Mouse (Mus musculus): ENCODE results near the gene Ppp1r7.
"Not testable (repeated sequence)": the region's sequence is repeated elsewhere in the genome, so short reads cannot be mapped to it uniquely, and the experiment has no call there.

Ppp1r7 gene

DNA sequence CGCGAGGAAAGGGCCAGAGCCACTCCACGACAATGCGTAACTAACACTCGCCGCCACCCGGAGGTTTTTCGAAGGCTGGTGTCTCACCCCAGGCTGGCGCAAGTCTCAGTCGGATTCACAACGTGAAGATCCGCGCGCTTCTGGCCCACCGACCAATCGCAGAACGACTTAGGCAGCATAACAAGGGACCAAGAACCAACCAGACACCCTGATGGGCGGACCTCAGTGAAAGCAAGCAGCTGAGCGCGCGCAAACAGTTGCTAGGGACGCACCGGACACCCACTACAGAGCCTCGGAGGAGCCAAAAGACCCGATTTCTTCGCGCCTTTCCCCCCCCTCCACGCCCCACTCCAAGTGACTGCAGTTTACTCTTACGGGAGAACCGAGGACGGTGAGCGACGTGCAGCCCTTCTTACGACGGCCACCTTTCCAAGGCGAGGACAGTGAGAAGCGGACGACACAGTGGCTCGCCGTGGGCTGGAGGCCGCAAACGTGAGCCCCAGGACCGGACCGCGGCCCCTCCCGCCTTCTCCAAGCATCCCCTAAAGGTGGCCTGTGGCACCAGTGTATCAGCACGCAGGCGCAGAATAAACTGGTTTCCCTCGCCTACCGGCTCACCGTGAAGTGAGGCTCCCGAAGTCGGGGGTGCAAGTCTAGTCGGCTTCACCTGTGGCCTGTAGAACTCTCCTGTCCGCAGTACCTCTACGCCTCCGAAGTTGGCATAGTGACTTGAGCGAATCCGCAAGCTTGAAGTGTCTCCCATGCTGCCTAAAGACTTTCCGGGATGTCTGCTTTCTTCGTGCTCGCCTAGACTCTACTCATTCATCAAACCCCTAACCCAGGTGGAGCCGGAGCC, at the start of gene Ppp1r7, which contains the start of gene Pask:
Ppp1r7 (plus strand) TSS at position 207 of the 856 bp plus-strand sequence.
Pask (minus strand) TSS at position 835 of the 856 bp plus-strand sequence.
- DNase-seq (ENCODE audit: low spot score in 2 of 2): peak; percentile 91 to 94

GRCm38 (mm10) chr1:93294491-93294890, 48.2 kb upstream of the Ppp1r7 start:
- DNase-seq (ENCODE audit: low spot score in 2 of 2): not testable (repeated sequence)

DNA sequence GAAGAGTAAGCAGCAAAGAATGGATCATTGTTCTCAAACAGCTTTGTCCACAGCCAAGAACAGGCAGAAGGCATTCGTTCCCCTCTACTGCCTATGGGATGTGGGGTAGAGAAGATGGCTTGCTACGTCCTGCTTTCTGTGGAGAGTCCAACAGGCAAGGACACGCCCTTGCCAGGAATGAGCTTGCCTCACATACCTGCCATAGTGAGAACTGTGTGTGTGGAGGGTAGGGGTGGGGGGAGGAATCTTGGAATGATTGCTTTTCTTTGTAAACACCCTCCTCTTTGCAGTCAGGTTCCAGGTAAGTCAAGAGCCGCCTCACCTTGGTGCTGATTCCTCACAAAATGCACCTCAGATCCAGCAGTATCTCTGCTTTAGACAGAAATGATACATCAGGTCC, 42.9 kb upstream of the Ppp1r7 start:
- no peak for DNase-seq (ENCODE audit: low spot score in 2 of 2)

GRCm38 (mm10) chr1:93300578-93300977, 42.1 kb upstream of the Ppp1r7 start:
- no peak for DNase-seq (ENCODE audit: low spot score in 2 of 2)

DNA sequence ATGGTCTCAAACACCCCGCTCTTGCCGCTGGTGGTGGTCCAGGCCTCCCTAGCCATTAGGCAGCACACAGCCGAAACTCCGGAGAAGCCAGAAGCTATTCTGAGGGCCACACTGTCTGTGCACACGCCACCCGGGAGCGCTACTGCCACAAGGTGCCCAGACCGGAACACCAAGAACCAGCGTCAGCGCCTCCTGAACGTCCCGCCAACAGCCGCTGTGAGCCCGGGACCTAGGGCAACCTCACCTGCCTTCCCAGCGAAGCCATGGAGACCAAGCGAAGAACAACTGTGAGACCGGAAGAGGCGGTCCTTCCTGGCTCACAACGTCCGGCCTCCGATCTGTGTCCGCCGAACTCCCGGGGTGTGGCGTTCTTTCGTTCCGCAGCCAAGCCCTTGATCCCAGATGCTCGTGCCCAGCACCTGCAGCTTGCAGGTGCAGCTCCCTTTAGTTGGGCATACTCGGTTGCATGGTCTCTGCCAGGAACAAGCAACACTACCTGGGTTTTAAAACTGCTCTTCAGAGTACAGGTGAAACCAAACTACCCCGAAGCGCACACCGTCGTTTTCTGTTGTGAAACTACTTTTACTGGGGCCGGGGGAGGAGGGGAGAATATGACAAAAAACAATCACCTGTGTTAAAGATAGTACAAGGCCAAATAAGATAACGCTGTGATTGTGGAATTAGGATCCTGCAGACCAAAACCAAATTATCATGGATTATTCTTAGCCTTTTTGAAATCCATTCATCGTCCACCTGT, 36.9 kb upstream of the Ppp1r7 start, which contains the start of gene Mterf4:
Mterf4 (minus strand) TSS at position 335 of the 757 bp plus-strand sequence.
- peak; percentile 64 to 75 for DNase-seq (ENCODE audit: low spot score in 2 of 2)

- no peak for DNase-seq (ENCODE audit: low spot score in 2 of 2)
Observed at GRCm38 (mm10) chr1:93323973-93324372, 18.7 kb upstream of the Ppp1r7 start.

- no peak for DNase-seq (ENCODE audit: low spot score in 2 of 2)
Observed at GRCm38 (mm10) chr1:93326446-93326845, 16.2 kb upstream of the Ppp1r7 start.

GRCm38 (mm10) chr1:93334621-93335020, 8.0 kb upstream of the Ppp1r7 start:
- DNase-seq (ENCODE audit: low spot score in 2 of 2): no peak

DNA sequence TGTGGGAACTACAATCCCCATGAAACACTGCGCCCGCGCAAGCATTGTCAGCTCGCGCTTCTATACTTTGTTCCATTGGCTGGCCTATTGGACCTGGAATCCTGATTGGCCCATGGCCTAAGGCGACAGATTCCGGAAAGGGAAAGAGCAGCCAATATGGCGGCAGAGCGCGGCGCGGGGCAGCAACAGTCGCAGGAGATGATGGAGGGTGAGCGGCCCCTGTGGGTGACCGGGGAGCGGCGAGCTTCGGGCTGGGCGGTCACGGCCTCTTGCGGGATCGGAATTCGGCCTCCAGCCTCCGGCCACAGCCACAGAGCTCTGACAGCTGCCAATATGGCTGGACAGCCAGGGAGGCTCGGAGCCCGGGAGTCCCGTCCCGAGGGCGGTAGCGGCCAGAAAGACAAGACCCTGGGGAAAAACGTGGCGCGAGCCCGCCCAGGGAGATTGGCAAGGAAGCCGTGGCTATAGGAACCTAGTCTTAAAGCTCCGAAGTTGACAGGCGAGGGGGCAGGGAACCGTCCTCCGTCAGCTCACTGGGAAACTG, 922 bp downstream of the Ppp1r7 start:
- peak; percentile 93 for DNase-seq (ENCODE audit: low spot score in 2 of 2)

GRCm38 (mm10) chr1:93347176-93347575, 4.5 kb downstream of the Ppp1r7 start:
- no peak for DNase-seq (ENCODE audit: low spot score in 2 of 2)

DNA sequence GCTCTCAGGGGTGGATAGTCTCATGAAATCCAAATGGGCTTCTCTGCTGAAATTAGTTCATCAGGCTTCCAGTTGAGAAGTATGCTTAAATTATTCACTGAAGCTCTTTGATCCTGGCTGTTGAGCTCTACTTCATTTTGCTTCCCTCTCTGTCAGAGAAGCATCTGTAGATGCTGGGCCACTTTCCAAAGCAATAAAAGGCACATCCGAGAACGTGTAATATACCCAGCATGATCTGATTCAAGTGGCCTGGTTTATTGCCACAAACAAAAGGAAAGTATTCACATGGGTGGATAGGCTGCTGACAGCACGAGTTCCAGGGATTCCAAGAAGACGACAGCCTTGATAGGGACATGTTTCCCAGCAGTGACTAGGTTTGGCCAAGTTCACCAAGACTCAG, 7.0 kb downstream of the Ppp1r7 start:
- no peak for DNase-seq (ENCODE audit: low spot score in 2 of 2)

GRCm38 (mm10) chr1:93352724-93353123, 10.1 kb downstream of the Ppp1r7 start:
- DNase-seq (ENCODE audit: low spot score in 2 of 2): no peak

DNA sequence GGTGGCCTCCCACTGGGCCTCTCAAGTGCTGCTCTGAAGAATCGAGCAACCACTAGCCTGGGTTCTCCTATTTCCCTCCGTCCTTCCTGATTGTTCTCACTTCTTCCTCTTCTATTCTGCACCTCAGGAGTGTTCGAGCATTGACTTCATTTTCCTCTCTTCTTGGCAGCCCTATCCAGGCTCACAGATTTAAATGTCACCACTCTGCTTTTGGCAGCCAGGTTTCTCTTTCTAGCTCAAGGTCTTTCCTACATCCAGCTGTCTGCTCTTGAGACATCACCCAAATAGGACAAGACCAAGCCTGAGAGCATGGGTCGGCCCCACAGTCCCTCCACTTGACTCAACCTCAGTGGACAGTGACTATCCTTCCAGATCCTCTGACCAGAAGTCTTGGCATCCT, 20.0 kb downstream of the Ppp1r7 start:
- DNase-seq (ENCODE audit: low spot score in 2 of 2): no peak

GRCm38 (mm10) chr1:93365641-93366040, 23.0 kb downstream of the Ppp1r7 start:
- DNase-seq (ENCODE audit: low spot score in 2 of 2): no peak

GRCm38 (mm10) chr1:93373665-93374064, 31.0 kb downstream of the Ppp1r7 start, which contains the start of gene Ano7:
Ano7 (plus strand) TSS chr1:93373930.
- no peak for DNase-seq (ENCODE audit: low spot score in 2 of 2)

DNA sequence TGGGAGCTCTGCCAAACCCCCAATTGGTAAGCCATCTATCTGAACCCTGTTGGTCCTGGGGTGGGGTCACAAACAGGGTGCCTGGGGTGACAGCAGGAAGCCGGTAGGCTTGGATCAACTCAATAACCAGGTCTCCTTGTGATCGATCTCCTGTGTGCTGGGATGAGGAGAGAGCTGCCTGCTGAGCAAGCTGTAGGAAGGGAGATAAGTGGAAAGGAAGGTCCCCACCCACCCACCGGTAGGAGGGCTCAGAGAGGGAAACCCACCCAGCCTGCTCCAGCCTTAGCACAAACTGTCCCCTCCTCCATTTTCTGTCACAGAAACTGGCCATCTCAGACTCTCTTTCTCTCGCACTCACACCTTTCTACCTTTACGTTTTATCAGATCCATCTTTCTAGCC, 34.7 kb downstream of the Ppp1r7 start:
- no peak for DNase-seq (ENCODE audit: low spot score in 2 of 2)

DNA sequence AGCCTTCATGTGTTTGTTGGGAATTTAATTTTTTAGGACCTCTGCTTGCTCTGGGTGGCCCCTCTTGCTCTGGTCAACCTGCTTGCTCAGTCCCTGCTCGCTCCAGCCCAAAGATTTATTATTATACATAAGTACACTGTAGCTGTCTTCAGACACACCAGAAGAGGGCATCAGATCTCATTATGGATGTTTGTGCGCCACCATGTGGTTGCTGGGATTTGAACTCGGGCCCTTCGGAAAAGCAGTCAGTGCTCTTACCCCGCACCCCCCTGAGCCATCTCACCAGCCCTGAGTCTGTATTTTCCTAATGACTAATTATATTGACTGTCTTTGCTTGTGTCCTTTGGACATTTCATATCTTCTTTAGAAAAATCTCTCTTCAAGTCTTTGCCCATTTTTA, 36.5 kb downstream of the Ppp1r7 start:
- no peak for DNase-seq (ENCODE audit: low spot score in 2 of 2)

- no peak for DNase-seq (ENCODE audit: low spot score in 2 of 2)
Observed at GRCm38 (mm10) chr1:93387198-93387597, 44.5 kb downstream of the Ppp1r7 start.

- DNase-seq (ENCODE audit: low spot score in 2 of 2): no peak
Observed at GRCm38 (mm10) chr1:93388906-93389305, 46.3 kb downstream of the Ppp1r7 start.

- no peak for DNase-seq (ENCODE audit: low spot score in 2 of 2)
Observed at GRCm38 (mm10) chr1:93401191-93402052, 58.8 kb downstream of the Ppp1r7 start.

GRCm38 (mm10) chr1:93403403-93403802, 60.7 kb downstream of the Ppp1r7 start:
- no peak for DNase-seq (ENCODE audit: low spot score in 2 of 2)
